Mouse (Mus musculus) erythroblast, embryonic 14.5 days (primary cell): ENCODE data around the gene Rcsd1.

Experiments
- GATA1 ChIP-seq: IDR thresholded peaks from 2 replicates; pipeline ENCODE4 v1.6.1; 2012; ENCODE audit warnings: low read length, inconsistent platforms, mixed read lengths
- TAL1 ChIP-seq: IDR thresholded peaks from 3 replicates; pipeline ENCODE4 v1.6.1; 2012; ENCODE audit warnings: low read length, inconsistent platforms, mixed read lengths

- TF ChIP-seq GATA1 (no peak), TAL1 (no peak)
These were observed 29.4 kb upstream of the Rcsd1 start for GRCm38 (mm10) chr1:165738985-165739384.
